Mouse (Mus musculus) lung, postnatal 25 days (tissue): ENCODE results near the gene Brinp3.

Source experiments
- DNase-seq: peaks from one replicate; pipeline ENCODE4 v3.0.0; 2022; ENCODE audit warnings: low spot score

Gene Brinp3

GRCm38 (mm10) chr1:146799986-146800553, 305.5 kb downstream of the Brinp3 start:
- DNase-seq = no peak

DNA sequence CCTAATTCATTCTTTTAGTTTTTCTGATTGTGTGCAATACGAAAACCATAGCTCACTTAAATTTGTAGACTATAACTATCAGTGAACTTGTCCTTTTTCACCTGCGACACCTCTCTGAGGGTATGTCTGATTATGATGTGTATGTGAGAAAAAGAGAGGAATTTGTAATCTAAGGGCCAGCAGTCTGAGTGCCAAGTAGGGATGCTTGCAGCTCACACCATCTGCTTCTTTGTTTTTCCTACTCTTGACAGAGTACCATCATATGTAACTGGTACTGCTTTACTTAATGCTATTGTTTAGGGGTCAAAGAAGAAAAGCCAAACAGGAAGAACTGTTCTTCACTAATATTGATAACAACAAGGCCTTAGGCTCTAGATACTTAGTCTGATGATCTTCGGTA, 307.3 kb downstream of the Brinp3 start:
- DNase-seq = no peak

- no peak for DNase-seq
These were observed 313.2 kb downstream of the Brinp3 start for GRCm38 (mm10) chr1:146807765-146808164.

DNA sequence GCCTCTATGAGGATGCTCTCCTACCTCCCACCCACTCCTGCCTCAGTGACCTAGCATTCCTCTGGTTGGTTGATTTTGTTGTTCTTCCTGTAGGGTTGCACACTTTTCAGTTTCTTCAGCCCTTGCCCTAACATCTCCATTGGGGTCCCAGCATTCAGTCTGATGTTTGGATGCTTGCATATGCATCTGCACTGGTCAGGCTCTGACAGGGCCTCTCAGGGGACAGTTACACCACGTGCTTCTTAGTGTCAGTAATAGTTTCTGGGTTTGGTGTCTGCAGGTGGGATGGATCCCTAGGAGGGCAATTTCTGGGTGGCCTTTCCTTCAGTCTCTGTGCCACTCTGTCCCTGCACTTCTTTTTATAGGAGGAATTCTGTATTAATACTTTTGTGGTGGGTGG, 339.3 kb downstream of the Brinp3 start:
- DNase-seq = no peak

- no peak for DNase-seq
These were observed 349.5 kb downstream of the Brinp3 start for GRCm38 (mm10) chr1:146844087-146844486.

GRCm38 (mm10) chr1:146848892-146849291, 354.3 kb downstream of the Brinp3 start:
- DNase-seq = no peak

GRCm38 (mm10) chr1:146850147-146850546, 355.6 kb downstream of the Brinp3 start:
- DNase-seq = no peak

GRCm38 (mm10) chr1:146898636-146899035, 404.1 kb downstream of the Brinp3 start:
- DNase-seq = no peak

GRCm38 (mm10) chr1:146901691-146902090, 407.1 kb downstream of the Brinp3 start:
- no peak for DNase-seq

- DNase-seq = no peak
These were observed 445.2 kb downstream of the Brinp3 start for GRCm38 (mm10) chr1:146939463-146940389.
